Mouse (Mus musculus): ENCODE results near the gene Zfp318.

DNA sequence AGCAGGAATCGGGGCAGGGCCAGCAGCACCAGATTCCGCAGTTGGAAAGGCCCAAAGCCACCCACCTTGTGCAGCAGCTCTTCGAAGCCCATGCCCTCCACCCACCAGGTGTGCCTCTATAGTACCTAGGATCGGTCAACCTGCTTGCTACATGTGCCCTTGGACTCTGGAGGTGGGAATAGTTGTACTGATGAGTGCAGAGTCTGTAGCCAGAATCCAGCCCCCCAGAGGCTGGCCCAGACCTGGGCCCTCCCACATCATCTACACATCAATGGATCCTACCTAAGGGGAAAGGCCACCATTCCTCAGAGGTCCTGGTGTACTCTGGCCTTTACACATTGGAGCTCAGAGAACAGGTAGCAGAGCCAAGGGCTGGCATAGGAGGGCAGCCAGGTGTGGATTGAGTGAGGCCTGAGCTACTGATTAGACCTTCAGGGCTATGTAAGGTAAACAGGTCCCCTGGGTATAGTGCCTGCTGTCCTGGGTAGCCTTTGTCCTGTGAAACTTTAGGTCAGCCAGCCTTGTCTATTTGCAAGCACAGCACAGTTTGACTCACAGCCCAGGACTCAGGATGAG, 54.9 kb downstream of the Zfp318 start, which contains the start of gene Slc22a7:
- no peak for TF ChIP-seq POLR2A (IDR thresholded peaks at IDR 0.05; ENCODE audit: borderline replicate concordance, low read depth, low read length)
- no peak for TF ChIP-seq CTCF (IDR thresholded peaks at IDR 0.05; ENCODE audit: low read depth, low read length)

Measured in bone marrow macrophage, adult 2 months (primary cell).